ENCODE assay signal across 14 mouse cellular contexts in genomic region chr11:98332186-98332585, GRCm38 (mm10). TPM values are rescaled to one million over a fixed set of nuclear protein-coding genes. Genes with fewer than 3 reads are reported as not detected.
"Had no signal": no experiment of that assay in that cellular context is flagged by ENCODE, and none has a peak within 500 bp of the region (broad histone marks: within the 10 kb centered on the region; RNA-seq: fewer than 3 reads in every experiment).

No protein-coding gene starts in this region.

- H3K9ac ChIP-seq: limb, embryonic 13.5 days; liver, embryonic 15.5 days; lung, embryonic 15.5 days; midbrain, embryonic 13.5 days; neural tube, embryonic 15.5 days had no signal

- H3K4me2 ChIP-seq: limb, embryonic 13.5 days; liver, embryonic 15.5 days; lung, embryonic 15.5 days; midbrain, embryonic 13.5 days; neural tube, embryonic 15.5 days had no signal

- H3K36me3 ChIP-seq: limb, embryonic 13.5 days; liver, embryonic 15.5 days; lung, embryonic 15.5 days; midbrain, embryonic 13.5 days; neural tube, embryonic 15.5 days had no signal

- H3K4me3 ChIP-seq: limb, embryonic 13.5 days; liver, embryonic 15.5 days; lung, embryonic 15.5 days; midbrain, embryonic 13.5 days; myocyte; neural tube, embryonic 15.5 days had no signal

- H3K27ac ChIP-seq: limb, embryonic 13.5 days; liver, embryonic 15.5 days; lung, embryonic 15.5 days; midbrain, embryonic 13.5 days; neural tube, embryonic 15.5 days had no signal

- ATAC-seq: midbrain, embryonic 13.5 days had no signal

- H3K9me3 ChIP-seq: limb, embryonic 13.5 days; liver, embryonic 15.5 days; lung, embryonic 15.5 days; midbrain, embryonic 13.5 days; neural tube, embryonic 15.5 days had no signal

- DNase-seq: kidney, adult 18-20 months; kidney, postnatal 10 days; kidney, postnatal 4 days; thymus, adult 18-20 months; thymus, postnatal 14 days had no signal

RNA-seq across cellular contexts. Expression of gene Neurod2, which starts 2.7 kb away (rescaled TPM):
- total RNA-seq: liver, adult 2 months; megakaryocyte-erythroid progenitor cell, adult 5-6 weeks had no signal
- polyA plus RNA-seq: kidney, embryonic 14.5 days; limb, embryonic 13.5 days; liver, adult 2 months; liver, embryonic 15.5 days; lung, embryonic 15.5 days; myocyte had no signal

RNA-seq across cellular contexts. Expression of gene Ppp1r1b, which starts 16.0 kb away (rescaled TPM):
- total RNA-seq: megakaryocyte-erythroid progenitor cell, adult 5-6 weeks had no signal
- polyA plus RNA-seq: myocyte had no signal

RNA-seq across cellular contexts. Expression of gene Tcap, which starts 51.4 kb away (rescaled TPM):
- total RNA-seq: megakaryocyte-erythroid progenitor cell, adult 5-6 weeks had no signal

RNA-seq across cellular contexts. Expression of gene Pnmt, which starts 54.1 kb away (rescaled TPM):
- total RNA-seq: liver, adult 2 months; megakaryocyte-erythroid progenitor cell, adult 5-6 weeks had no signal
- polyA plus RNA-seq: liver, adult 2 months; liver, embryonic 15.5 days had no signal
